Mouse (Mus musculus) heart, postnatal 0 days (tissue): ENCODE results near the gene Mrs2.

Source experiments
- CTCF ChIP-seq: IDR thresholded peaks from 2 replicates; pipeline ENCODE4 v1.5.1; 2016; ENCODE audit warnings: antibody characterized with exemption, control low read depth, low read depth
- EP300 ChIP-seq: IDR thresholded peaks from 2 replicates; pipeline ENCODE4 v1.6.1; 2016; ENCODE audit warnings: antibody characterized with exemption, low read depth

GRCm38 (mm10) chr13:24937839-24938166 is 82.4 kb downstream of the Mrs2 start:
- TF ChIP-seq EP300 (no peak), CTCF (no peak)
